Mouse (Mus musculus) forebrain, embryonic 11.5 days (tissue): Measurements from ENCODE around the gene Nsmce4a. TPM values are rescaled to one million over a fixed set of nuclear protein-coding genes. Genes with fewer than 3 reads are reported as not detected.

Experiments used
- ATAC-seq: fragments of 200-750 bp; cut with Nextera tagmentation; replicated peaks from 2 replicates; pipeline ENCODE4 v1.8.0; 2017; ENCODE audit warnings: moderate TSS enrichment; ENCODE audit not compliant: low FRiP score
- DNase-seq: peaks from one replicate; pipeline ENCODE4 v3.0.0-alpha.2; 2017; ENCODE audit warnings: low spot score
- H3K27ac ChIP-seq: fragments of 300-500 bp; sonication (generic); 2 replicates; pipeline ENCODE4 v1.5.1; 2014; ENCODE audit warnings: low read depth, low read length
- H3K27me3 ChIP-seq: fragments of 300-500 bp; sonication (generic); 2 replicates; pipeline ENCODE4 v1.6.1; 2014; ENCODE audit warnings: mild to moderate bottlenecking, low read length, mixed read lengths; ENCODE audit not compliant: control insufficient read depth, insufficient read depth
- H3K36me3 ChIP-seq: fragments of 300-500 bp; sonication (generic); 2 replicates; pipeline ENCODE4 v1.6.1; 2014; ENCODE audit warnings: mild to moderate bottlenecking, low read length, moderate library complexity, mixed read lengths; ENCODE audit not compliant: control insufficient read depth, insufficient read depth
- H3K4me1 ChIP-seq: fragments of 300-500 bp; sonication (generic); replicated peaks from 2 replicates; pipeline ENCODE4 v1.6.1; 2014; ENCODE audit warnings: low read length, mixed read lengths; ENCODE audit not compliant: control insufficient read depth, insufficient read depth
- H3K4me2 ChIP-seq: fragments of 300-500 bp; sonication (generic); 2 replicates; pipeline ENCODE4 v1.6.1; 2014; ENCODE audit warnings: low read depth, mild to moderate bottlenecking, low read length, moderate library complexity, mixed read lengths; ENCODE audit not compliant: severe bottlenecking
- H3K4me3 ChIP-seq: fragments of 300-500 bp; sonication (generic); 2 replicates; pipeline ENCODE4 v1.5.1; 2014; ENCODE audit warnings: low read depth, low read length
- H3K9ac ChIP-seq: fragments of 300-500 bp; sonication (generic); 2 replicates; pipeline ENCODE4 v1.6.1; 2014; ENCODE audit warnings: low read length
- H3K9me3 ChIP-seq: fragments of 300-500 bp; sonication (generic); 2 replicates; pipeline ENCODE4 v1.6.1; 2016; ENCODE audit warnings: low read length, mixed read lengths; ENCODE audit not compliant: control insufficient read depth
- WGBS: fragments of 180-500 bp; shearing (Covaris S2); extraction: QIAGEN DNeasy Blood & Tissue Kit; methylation state at CpG from one replicate; pipeline ENCODE4 v1.1.7; 2014; 5-methylcytosine and 5-hydroxymethylcytosine counted together
- polyA plus RNA-seq: library from polyadenylated mRNA; unstranded; fragments of >200 nt; fragmentation: Nextera tagmentation; extraction: Ambion mirVana; gene quantifications from 2 replicates; pipeline ENCODE4 v1.2.1, GENCODE M21; 2014

The Nsmce4a gene
- polyA plus RNA-seq, 1 experiment from 2014 or later, result 215 TPM

DNA sequence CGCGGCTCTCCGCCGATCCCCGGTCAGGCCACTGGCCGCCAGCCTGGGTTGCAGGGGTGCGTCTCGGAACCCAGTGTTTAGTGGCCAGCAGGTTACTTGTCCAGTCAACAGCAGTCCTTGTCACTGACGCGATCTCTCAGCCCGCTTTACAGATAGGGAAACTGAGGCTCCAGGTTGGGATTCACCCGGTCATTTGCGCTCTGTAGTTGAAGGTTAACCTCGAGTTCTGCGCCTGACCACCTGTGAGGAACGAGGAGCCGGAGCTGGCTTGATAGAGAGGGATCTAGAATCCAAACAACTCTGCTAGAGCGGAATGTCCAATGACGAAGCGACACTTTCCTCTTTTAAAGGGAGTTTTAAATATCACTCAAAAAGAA, 52.9 kb downstream of the Nsmce4a start, which contains the start of gene Ate1:
Ate1 (minus strand) TSS at position 321 of the 377 bp plus-strand sequence.
- H3K4me1 ChIP-seq, result no peaks in the 10 kb centered on the region; the same call in 1 of the 2 replicates
- H3K4me3 ChIP-seq, result peak within 1 kb of the TSS; percentile 82
- no peak for ATAC-seq
- H3K9me3 ChIP-seq, result no peaks in the 10 kb centered on the region
- no peaks in the 10 kb centered on the region for H3K27me3 ChIP-seq
- H3K9ac ChIP-seq, result peak within 1 kb of the TSS; percentile 90
- H3K36me3 ChIP-seq, result no peaks in the 10 kb centered on the region
- H3K4me2 ChIP-seq, result peak within 1 kb of the TSS; percentile 78
- no peak for DNase-seq
- WGBS, result 20% methylated on average over 20 of the region's 20 CpGs
- peak within 1 kb of the TSS; percentile 92 for H3K27ac ChIP-seq

DNA sequence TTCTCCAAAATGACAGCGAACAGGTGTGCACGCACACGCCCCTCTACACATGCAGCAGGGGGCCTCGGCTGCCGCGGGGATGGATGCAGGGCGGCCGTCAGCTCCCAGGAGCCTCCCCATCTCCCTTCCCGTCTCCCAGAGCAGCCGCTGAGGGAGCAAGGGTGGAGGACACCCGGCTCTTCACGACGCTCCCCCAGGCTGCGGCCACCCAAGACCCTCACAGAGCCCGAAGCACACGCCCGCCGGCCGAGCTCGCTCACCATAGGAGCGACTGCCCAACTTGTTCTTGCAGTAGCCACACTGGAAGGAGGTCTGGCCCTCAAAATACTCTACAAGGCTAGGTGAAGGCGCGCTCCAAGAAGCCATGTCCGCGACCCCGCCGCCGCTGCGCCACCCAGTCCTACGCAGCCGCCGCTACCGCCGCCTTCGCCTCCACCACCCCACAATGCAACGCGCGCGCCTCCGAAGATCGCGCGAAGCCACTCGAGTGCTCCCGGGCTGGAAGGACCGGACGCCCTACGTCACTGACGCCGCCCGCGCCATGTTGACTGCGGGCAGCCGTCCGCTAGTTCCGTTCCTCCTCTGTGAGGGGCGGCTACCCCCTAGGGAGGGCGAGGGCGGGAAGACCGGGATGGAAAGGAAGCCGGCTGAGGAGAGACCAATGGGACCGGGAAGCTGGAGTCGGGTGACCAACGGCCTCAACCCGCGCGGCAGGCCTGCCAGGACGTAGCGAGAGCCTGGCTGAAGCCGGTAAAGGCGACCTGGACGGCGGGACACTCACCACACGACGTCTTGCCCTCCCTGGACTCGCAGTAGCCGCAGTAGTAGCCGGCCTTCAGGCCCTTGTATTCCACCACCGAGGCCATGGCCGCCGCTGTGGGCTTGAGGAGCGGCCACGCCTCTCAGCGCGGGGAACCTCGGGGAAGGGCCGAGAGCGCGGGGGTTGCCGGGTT, 53.5 kb downstream of the Nsmce4a start:
- peak overlapping the region; percentile 92 for H3K27ac ChIP-seq
- no peaks in the 10 kb centered on the region; the same call in 1 of the 2 replicates for H3K4me1 ChIP-seq
- DNase-seq (peak; percentile 98), ATAC-seq (peak; percentile 97)
- H3K4me3 ChIP-seq, result peak overlapping the region; percentile 82
- under 1% methylated on average over 88 of the region's 90 CpGs for WGBS
- no peaks in the 10 kb centered on the region for H3K27me3 ChIP-seq
- H3K36me3 ChIP-seq, result no peaks in the 10 kb centered on the region; the same call in 1 of the 2 replicates
- H3K9me3 ChIP-seq, result no peaks in the 10 kb centered on the region
- peak overlapping the region; percentile 90 for H3K9ac ChIP-seq
- peak overlapping the region; percentile 78 for H3K4me2 ChIP-seq

DNA sequence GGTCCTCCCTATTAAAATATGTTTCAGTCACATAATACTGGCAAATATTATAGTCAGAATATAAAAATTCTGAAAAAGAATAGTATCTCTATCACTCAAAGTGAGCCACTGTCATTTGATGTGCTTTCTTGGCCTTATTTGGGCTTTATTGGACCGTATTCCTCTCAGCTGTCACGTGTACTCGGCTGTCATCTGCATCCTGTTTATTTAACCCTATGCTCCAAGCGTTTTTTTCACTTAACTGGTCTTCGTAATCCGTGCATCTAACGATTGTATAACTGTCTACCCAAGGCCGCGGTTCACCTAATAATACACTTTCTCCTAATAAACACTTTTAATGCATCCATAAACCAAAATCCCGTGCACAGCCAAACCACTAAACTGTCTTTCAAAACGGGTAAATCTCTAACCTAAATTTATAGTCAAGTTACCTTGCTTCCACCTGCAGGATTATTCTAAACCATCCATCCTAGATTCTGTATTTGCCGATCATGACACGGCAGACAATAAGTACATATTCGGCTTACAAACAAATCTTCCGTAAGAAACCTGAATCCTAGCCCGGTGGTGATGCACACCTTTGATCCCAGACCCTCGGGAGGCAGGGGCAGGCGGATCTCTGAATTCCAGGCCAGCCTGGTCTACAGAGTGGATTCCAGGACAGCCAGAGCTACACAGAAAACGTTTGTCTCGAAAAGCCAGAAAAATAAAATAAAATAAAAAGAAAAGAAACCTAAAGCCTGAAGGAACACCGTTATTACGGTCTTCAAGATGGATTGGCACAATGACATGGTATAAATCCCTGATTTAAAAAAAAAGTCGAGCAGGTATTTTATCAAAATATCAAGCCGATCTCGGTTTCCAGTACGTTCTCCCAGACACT, 54.5 kb downstream of the Nsmce4a start:
- no peaks in the 10 kb centered on the region for H3K9me3 ChIP-seq
- peak overlapping the region; percentile 90 for H3K9ac ChIP-seq
- peak overlapping the region; percentile 78 for H3K27ac ChIP-seq
- whole genome bisulfite sequencing, result 54% methylated on average over 26 of the region's 26 CpGs
- DNase-seq (no peak), ATAC-seq (no peak)
- peak overlapping the region; percentile 82 for H3K4me3 ChIP-seq
- H3K4me2 ChIP-seq, result peak overlapping the region; percentile 78
- no peaks in the 10 kb centered on the region; the same call in 1 of the 2 replicates for H3K36me3 ChIP-seq
- no peaks in the 10 kb centered on the region for H3K27me3 ChIP-seq
- no peaks in the 10 kb centered on the region; the same call in 1 of the 2 replicates for H3K4me1 ChIP-seq

DNA sequence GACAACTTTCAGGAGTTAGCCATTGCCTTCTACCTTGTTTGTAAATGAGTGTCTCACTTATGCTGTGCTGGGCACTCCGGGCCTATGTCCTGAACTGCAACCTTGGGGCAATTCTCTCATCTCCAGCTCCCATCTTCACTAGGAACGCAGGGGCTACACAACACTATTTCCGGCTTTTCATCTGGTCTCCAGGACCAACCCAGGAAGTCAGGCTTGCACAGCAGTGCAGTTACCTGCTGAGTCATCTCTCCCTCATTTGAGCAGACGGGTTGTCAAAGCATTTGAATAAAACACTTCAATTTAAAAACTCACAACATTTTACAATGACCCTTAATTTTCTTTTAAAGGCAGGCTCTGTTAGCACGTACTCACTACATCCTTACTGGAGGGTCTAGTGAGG, 62.7 kb downstream of the Nsmce4a start:
- Histone ChIP-seq H3K9me3 (no peaks in the 10 kb centered on the region), H3K4me2 (no peak overlapping the region), H3K36me3 (peaks cover 2% of the 10 kb centered on the region; the same call in 1 of the 2 replicates), H3K4me3 (no peak overlapping the region), H3K9ac (no peak overlapping the region), H3K4me1 (no peaks in the 10 kb centered on the region), H3K27ac (no peak overlapping the region), H3K27me3 (no peaks in the 10 kb centered on the region)
- DNase-seq, result no peak
- no peak for ATAC-seq
- 91% methylated on average over 5 of the region's 5 CpGs for WGBS

DNA sequence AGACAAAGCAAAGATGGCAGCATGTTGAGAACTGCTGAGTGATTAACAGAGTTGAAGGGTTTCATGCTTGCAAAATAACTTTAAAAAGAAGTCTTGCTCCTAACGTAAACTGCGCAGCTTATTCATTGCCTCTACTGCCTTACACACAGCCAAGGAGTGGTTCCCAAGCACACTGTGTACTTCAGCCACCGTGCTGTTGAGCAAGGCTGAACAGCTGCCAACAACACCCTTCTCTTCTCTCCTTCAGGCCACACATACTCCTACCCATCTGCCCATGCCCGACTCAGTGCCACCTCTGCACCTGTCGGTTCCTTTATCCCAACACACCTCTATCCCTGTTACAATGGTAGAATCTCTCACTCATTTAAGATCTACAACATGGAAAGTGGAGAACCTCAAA, 69.9 kb downstream of the Nsmce4a start:
- Histone ChIP-seq H3K36me3 (no peaks in the 10 kb centered on the region; the same call in 1 of the 2 replicates), H3K4me1 (no peaks in the 10 kb centered on the region), H3K27me3 (no peaks in the 10 kb centered on the region), H3K27ac (no peak overlapping the region), H3K4me2 (no peak overlapping the region), H3K9ac (no peak overlapping the region), H3K4me3 (no peak overlapping the region), H3K9me3 (no peaks in the 10 kb centered on the region)
- ATAC-seq (no peak), DNase-seq (no peak)
- 95% methylated on average over 5 of the region's 5 CpGs for WGBS

DNA sequence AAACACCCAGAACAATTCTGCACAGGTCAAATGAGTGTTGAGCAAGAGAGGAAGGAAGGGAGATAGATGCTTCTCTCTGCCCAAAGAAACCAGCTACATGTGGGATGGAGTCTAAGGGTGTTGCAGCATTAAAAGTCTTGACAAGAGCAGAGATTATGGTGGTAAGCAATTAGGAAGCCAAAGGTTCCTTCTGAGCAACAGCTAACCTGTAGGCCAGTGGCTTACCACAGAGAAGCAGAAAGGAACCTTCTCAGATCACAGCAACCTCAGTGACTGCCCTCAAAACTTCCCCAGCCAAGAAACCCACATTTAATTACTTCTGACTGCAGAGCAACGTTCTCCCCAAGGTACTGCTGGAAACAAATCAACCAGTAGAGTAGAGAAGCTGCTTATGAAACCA, 71.4 kb downstream of the Nsmce4a start:
- no peak overlapping the region for H3K9ac ChIP-seq
- DNase-seq (no peak), ATAC-seq (no peak)
- 87% methylated on average over 1 of the region's 1 CpGs for WGBS
- H3K4me1 ChIP-seq, result no peaks in the 10 kb centered on the region
- no peaks in the 10 kb centered on the region for H3K9me3 ChIP-seq
- no peaks in the 10 kb centered on the region; the same call in 1 of the 2 replicates for H3K36me3 ChIP-seq
- H3K27ac ChIP-seq, result no peak overlapping the region
- H3K27me3 ChIP-seq, result no peaks in the 10 kb centered on the region
- no peak overlapping the region for H3K4me3 ChIP-seq
- H3K4me2 ChIP-seq, result no peak overlapping the region

DNA sequence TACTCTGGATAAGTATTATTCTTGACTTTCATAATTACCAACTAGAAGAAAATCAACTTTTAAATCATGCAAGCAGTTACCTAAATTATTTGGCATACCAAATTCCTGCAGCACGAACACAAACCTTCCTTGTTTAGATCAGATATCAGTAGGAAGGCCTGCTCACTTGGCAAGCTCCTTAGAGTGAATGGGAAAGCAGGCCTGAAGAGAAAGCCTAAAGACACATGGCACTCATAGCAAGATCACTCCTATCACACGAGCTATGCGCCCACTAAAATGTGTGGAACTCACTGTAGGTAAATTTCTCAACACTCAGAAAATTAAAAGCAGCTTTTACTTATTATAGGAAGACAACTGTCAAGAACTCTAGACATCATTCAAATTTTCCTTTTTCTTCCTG, 79.6 kb downstream of the Nsmce4a start:
- no peak overlapping the region for H3K9ac ChIP-seq
- no peaks in the 10 kb centered on the region for H3K36me3 ChIP-seq
- DNase-seq (no peak), ATAC-seq (no peak)
- H3K9me3 ChIP-seq, result no peaks in the 10 kb centered on the region
- H3K4me3 ChIP-seq, result no peak overlapping the region
- WGBS, result 89% methylated on average over 3 of the region's 3 CpGs
- no peak overlapping the region for H3K27ac ChIP-seq
- H3K4me1 ChIP-seq, result no peaks in the 10 kb centered on the region
- H3K27me3 ChIP-seq, result no peaks in the 10 kb centered on the region
- H3K4me2 ChIP-seq, result no peak overlapping the region

DNA sequence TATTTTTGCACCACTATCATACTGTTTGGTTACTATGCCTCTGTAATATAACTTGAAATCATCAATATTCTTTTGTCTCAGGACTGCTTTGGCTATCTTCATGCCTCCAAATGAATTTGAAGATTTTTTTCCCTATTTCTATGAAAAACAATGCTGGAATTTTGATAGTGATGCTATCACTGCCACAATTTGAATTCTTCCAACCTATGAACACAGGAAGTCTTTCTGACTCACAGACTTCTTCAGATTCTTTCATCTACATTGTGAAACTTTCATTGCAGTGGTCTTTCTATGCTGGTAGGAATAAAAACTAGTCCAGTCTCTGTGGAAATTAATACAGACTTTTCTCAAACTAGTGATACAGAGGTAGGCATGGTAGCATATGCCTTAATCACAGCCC, 80.9 kb downstream of the Nsmce4a start:
- H3K27me3 ChIP-seq, result no peaks in the 10 kb centered on the region
- DNase-seq (no peak), ATAC-seq (no peak)
- H3K4me3 ChIP-seq, result no peak overlapping the region
- no peak overlapping the region for H3K27ac ChIP-seq
- no peak overlapping the region for H3K4me2 ChIP-seq
- no peak overlapping the region for H3K9ac ChIP-seq
- no peaks in the 10 kb centered on the region for H3K4me1 ChIP-seq
- H3K36me3 ChIP-seq, result no peaks in the 10 kb centered on the region
- no peaks in the 10 kb centered on the region for H3K9me3 ChIP-seq
